17 mouse cellular contexts compared by ENCODE assay signal in genomic region chr3:156745218-156745770, GRCm38 (mm10).
"Had no signal": no experiment of that assay in that cellular context is flagged by ENCODE, and none has a peak within 500 bp of the region (broad histone marks: within the 10 kb centered on the region; RNA-seq: fewer than 3 reads in every experiment).

No protein-coding gene starts in this region.

- H3K4me2 ChIP-seq: intestine, embryonic 15.5 days; kidney, embryonic 15.5 days; liver, embryonic 13.5 days; midbrain, embryonic 11.5 days; neural tube, embryonic 12.5 days; neural tube, embryonic 15.5 days had no signal

- H3K27me3 ChIP-seq: intestine, embryonic 15.5 days; kidney, embryonic 15.5 days; liver, embryonic 13.5 days; neural tube, embryonic 12.5 days; neural tube, embryonic 15.5 days had no signal

- H3K9ac ChIP-seq: intestine, embryonic 15.5 days; kidney, embryonic 15.5 days; liver, embryonic 13.5 days; neural tube, embryonic 12.5 days; neural tube, embryonic 15.5 days had no signal

- H3K36me3 ChIP-seq: intestine, embryonic 15.5 days; kidney, embryonic 15.5 days; liver, embryonic 13.5 days; neural tube, embryonic 12.5 days; neural tube, embryonic 15.5 days had no signal

- H3K4me3 ChIP-seq: intestine, embryonic 15.5 days; kidney, embryonic 15.5 days; liver, embryonic 13.5 days; neural tube, embryonic 12.5 days; neural tube, embryonic 15.5 days had no signal

- H3K27ac ChIP-seq: intestine, embryonic 15.5 days; kidney, embryonic 15.5 days; liver, embryonic 13.5 days; neural tube, embryonic 12.5 days; neural tube, embryonic 15.5 days; stomach, postnatal 0 days had no signal

- H3K9me3 ChIP-seq: intestine, embryonic 15.5 days; kidney, embryonic 15.5 days; neural tube, embryonic 12.5 days; neural tube, embryonic 15.5 days had no signal

- H3K4me1 ChIP-seq: intestine, embryonic 15.5 days; kidney, embryonic 15.5 days; liver, embryonic 13.5 days; neural tube, embryonic 12.5 days; neural tube, embryonic 15.5 days had no signal

- DNase-seq: kidney, adult 11 months; kidney, adult 8-10 months; kidney, postnatal 10 days; kidney, postnatal 36 days; left cerebral cortex, postnatal 4 days; liver, embryonic 13.5 days; lung, adult 2 months; midbrain, embryonic 14.5 days; retina, postnatal 1 day; thymus, adult 2 months; thymus, postnatal 25 days had no signal

- ATAC-seq: intestine, embryonic 15.5 days had no signal
